Mouse (Mus musculus): ENCODE results near the gene Stt3b.

Stt3b gene

DNA sequence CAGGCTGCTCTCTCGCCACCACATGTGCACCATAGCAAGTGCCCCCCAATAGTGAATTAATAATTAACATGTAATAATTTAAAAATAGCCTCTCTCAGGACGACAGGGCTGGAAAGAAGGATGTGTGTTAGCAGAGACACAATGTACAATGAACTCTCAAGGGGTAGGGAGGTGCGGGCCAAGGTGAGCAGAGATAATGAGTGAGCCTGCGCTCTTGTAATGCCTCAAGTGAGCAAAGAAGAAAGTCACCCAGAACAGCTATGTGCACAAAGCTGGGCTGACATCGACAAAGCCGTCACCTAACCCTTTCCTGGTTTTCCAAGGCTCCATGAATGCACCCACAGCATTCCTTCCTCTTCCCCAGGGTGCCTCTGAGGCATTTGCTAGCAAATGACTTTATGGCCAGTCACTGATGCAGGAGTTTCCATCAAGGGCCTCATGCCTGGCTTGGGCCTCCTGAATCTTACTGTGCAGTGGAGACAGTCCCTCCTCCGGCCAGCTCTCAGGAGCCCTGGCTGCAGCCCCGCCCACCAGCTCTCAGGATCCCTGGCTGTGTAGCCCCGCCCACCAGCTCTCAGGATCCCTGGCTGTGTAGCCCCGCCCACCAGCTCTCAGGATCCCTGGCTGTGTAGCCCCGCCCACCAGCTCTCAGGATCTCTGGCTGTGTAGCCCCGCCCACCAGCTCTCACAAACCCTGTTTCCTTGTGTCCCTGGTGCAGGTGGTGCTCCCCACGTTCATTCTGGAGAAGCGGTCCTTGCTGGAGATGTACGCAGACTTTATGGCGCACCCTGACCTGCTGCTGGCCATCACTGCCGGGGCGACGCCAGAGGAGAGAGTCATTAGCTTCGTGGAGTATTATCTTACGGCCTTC lies 94.2 kb downstream of the Stt3b start:
- no peak for DNase-seq (ENCODE audit: low read depth in 1 of 2, low spot score in 2 of 2)

DNA sequence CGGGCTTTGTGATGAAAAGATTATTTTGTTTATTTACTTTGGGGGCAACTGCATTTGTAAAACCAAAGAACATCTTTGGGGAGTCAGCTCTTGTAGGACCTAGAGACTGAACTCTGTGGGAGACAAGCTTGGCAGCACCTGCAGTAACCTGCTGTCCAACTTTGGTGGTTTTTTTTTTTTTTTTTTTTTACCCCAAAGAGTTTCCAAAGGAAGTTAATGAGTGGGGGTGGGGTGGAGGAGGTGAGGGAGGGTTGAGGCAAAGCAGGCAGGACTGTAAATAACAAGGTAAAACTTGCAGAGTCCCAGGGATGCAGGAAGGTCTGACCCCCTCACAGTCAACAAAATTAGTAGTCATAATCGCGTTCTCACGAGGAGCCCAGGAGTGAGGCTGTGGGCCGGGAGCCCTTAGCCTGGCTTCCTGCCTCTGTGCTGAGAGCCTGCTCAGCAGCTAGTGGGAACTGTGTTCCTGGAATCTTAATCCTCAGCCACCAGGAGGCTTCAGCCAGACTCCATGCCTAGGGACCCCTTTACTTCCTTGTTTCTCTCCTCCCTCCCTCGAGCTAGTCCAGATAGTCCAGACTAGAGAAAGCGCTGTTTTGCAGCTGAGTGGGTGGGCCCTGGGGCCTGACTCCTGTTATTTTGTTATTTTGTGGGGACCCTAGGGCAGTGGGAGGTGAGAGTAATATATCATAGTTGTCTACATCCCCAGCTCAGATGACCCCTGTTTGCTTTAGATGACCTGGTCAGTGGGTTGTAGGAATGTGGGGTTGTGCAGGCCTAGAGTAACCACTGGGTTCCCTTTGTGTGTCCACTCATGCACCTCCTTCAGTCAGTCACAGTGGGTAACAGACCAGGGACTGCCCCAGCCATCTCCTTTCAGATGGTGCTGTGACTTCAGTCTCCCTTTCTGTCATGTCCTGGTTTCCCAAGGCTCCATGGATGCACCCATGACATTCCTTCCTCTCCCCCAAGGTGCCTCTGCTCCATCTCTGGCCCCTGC lies 95.3 kb downstream of the Stt3b start:
- no peak for DNase-seq (ENCODE audit: low read depth in 1 of 2, low spot score in 2 of 2)

GRCm38 (mm10) chr9:115213755-115214264 lies 96.4 kb downstream of the Stt3b start:
- DNase-seq (ENCODE audit: low read depth in 1 of 2, low spot score in 2 of 2): no peak

- no peak for DNase-seq (ENCODE audit: low read depth in 1 of 2, low spot score in 2 of 2)
These were observed 99.7 kb downstream of the Stt3b start for GRCm38 (mm10) chr9:115210535-115210934.

DNA sequence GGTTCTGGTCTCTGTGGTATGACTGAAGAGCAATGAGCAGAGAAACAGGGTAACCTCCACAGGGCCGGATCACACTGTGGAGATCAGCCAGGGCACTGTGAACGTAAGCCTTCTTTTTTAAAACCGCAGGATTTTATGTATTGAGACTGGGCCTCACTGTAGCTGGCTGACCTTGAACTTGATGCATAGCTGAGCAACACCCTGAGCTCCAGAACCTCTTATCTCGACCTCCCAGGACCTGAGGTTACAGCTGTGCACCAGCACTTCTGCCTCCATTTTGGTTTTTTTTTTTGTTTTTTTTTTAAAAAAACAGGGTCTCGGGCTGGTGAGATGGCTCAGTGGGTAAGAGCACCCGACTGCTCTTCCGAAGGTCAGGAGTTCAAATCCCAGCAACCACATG lies 100.5 kb downstream of the Stt3b start:
- no peak for DNase-seq (ENCODE audit: low read depth in 1 of 2, low spot score in 2 of 2)

GRCm38 (mm10) chr9:115206219-115206618 lies 104.0 kb downstream of the Stt3b start:
- no peak for DNase-seq (ENCODE audit: low read depth in 1 of 2, low spot score in 2 of 2)

- no peak for DNase-seq (ENCODE audit: low read depth in 1 of 2, low spot score in 2 of 2)
These were observed 104.7 kb downstream of the Stt3b start for GRCm38 (mm10) chr9:115205491-115205890.

DNA sequence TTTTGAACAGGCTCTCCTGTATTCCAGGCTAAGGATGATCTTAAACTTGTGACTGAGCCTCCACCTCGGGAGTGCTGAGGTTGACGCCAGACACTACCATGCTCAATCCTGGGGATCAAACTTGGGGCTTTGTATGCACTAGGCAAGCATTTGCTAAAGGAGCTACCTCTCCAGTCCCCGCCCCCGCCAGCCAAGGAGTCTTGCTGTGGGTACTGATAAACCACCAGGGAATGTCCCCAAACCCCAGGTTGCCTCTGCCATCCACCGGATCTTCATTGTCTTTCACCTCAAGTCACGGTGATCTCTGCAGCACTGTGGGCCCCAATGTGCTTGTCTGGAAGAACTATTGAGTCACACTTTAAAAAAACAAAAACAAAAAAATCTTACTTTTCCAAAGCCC lies 107.1 kb downstream of the Stt3b start:
- no peak for DNase-seq (ENCODE audit: low read depth in 1 of 2, low spot score in 2 of 2)

DNA sequence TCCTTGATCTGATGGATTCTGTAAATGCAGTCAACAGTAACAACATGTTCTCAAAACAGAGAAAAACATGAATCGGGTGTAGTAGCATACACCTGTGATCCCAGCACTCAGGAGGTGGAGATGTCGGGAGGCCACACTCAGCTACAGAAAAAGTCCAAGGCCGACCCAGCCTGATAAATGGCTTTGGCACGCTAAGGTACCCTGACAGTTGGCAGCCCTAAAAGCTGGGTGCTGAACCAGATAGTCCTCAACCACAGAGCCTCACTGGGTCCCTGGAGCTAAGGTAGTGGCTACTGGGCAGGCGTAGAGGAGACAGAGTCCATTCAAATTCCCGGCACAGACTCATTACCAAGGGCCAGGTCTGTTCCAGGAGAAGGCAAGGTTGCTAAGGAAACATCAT lies 109.0 kb downstream of the Stt3b start:
- no peak for DNase-seq (ENCODE audit: low read depth in 1 of 2, low spot score in 2 of 2)

- DNase-seq (ENCODE audit: low read depth in 1 of 2, low spot score in 2 of 2): no peak
These were observed 109.9 kb downstream of the Stt3b start for GRCm38 (mm10) chr9:115200166-115200862.

DNA sequence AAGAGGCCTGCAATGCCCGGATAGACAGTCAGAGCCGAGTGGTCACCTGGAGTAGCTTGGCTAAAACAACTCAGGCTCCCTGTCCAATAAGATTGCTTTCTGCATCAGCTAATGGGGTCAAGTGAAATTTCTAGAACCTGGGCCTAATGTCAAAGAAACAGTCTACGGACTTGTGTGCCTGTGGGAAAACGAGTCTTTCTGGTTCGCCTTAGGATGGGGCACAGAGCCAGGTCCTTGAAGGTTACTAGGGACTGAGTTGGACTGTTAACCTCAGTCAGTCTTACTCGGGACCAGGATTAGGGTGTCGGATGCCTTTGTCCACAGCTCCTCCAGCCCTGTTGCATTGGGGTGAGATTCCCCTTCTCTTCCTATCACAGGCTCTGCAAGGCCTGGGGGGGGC lies 113.1 kb downstream of the Stt3b start:
- no peak for DNase-seq (ENCODE audit: low read depth in 1 of 2, low spot score in 2 of 2)

GRCm38 (mm10) chr9:115192890-115193289 lies 117.3 kb downstream of the Stt3b start:
- DNase-seq (ENCODE audit: low read depth in 1 of 2, low spot score in 2 of 2): no peak
